Mouse (Mus musculus): Measurements from ENCODE around the gene Epn2. TPM values are rescaled to one million over a fixed set of nuclear protein-coding genes. Genes with fewer than 3 reads are reported as not detected.
A peak's percentile ranks its signal among the peaks of the same experiment; 100 is the strongest.

The Epn2 gene
- 35.2 and 38.7 TPM in 2 replicates for total RNA-seq (2021)
- long read RNA-seq, experiment 1, full-length matches to known transcripts: 12 of 25 reads
- long read RNA-seq, experiment 1, partial matches to known transcripts: 3 of 25 reads
- long read RNA-seq, experiment 1, other reads (novel, unspliced or antisense): 10 of 25 reads
- long read RNA-seq, experiment 2, full-length matches to known transcripts: 6 of 23 reads
- long read RNA-seq, experiment 2, partial matches to known transcripts: 8 of 23 reads
- long read RNA-seq, experiment 2, other reads (novel, unspliced or antisense): 9 of 23 reads

- peak; percentile 90 for DNase-seq
Observed at GRCm38 (mm10) chr11:61578983-61579877, at the start of gene Epn2. Gene Epn2, minus strand, starts transcription at chr11:61579687.

DNA sequence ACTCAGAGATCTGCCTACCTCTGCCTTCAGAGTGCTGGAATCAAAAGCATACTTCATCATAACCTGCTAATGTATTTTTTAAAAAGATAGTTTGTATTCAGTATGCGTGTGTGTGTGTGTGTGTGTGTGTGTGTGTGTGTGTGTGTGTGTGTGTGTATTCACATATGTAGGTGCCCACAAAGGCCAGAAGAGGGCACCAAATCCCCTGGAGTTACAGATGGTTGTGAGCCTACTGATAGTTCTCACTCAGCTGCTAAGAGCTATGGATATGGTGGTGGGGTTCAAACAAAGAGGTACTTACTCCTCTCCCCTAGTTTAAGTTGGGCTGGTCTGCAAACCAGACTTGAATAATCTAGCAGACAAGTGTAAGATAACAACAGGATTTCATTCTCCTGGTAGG lies 47.0 kb upstream of the Epn2 start:
- DNase-seq: no peak

DNA sequence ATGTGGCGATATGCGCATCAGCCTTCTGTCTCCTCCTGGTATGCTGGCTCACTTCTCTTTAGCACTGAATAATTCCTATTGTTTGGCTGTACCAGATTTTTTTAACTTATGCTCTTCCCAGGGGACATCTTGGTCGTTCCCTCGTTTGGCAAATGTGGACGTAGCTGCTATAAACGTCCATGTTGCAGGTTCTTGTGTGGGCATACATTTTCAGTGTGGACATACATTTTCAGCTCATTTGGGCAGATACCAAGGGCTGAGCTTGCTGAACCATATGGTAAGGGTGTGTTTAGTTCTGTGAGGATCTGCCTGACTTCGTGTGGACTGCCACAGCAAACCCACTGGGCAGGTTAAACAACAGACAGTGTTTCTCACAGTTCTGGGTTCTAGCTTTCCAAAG lies 45.6 kb upstream of the Epn2 start:
- no peak for DNase-seq

GRCm38 (mm10) chr11:61620762-61621161 lies 41.3 kb upstream of the Epn2 start:
- DNase-seq: no peak

GRCm38 (mm10) chr11:61620254-61620670 lies 40.8 kb upstream of the Epn2 start:
- peak; percentile 90 for DNase-seq

DNA sequence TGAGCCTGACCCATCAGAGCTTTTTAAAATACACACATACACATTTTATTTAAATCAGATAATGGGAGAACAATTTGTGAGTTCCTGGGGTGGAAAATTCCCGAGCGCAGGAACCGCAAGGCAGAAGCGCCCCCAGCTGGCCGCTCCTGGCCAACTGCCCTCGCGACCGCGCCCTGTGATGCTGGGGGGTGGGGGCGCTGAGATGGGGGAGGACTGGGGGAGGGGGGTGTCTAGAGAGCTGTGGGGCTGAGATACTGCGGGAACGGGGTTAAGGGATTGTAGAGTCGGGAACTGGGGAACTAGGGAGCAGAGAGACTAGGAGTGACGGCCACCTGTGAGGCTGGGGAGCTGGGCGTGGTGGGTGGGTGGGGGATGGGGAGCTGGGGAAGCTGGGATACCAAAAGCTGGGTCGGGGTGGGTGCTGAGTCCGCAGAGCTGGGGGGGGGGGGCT lies 40.3 kb upstream of the Epn2 start:
- DNase-seq: peak; percentile 81

- DNase-seq: no peak
Observed at GRCm38 (mm10) chr11:61619356-61619755, 39.9 kb upstream of the Epn2 start.

DNA sequence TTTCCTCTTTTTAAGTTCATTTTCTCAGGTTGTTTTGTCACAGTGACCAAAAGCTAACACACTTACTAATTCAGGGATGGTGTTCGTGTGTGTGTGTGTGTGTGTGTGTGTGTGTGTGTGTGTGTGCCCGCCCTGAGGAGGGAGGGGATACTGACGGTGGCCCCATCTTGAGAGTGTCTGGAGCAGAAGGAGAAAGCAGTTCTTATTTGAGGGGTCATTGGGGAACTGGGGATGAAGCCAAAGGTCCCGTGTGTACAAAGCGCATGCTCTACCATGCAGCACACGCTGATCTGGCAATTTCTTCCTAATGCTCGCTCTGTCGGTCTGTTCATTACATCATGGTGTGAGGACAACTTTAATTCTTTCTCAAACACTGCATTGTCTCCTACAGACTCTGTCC lies 39.1 kb upstream of the Epn2 start:
- DNase-seq: no peak

- no peak for DNase-seq
Observed at GRCm38 (mm10) chr11:61618131-61618530, 38.6 kb upstream of the Epn2 start.

DNA sequence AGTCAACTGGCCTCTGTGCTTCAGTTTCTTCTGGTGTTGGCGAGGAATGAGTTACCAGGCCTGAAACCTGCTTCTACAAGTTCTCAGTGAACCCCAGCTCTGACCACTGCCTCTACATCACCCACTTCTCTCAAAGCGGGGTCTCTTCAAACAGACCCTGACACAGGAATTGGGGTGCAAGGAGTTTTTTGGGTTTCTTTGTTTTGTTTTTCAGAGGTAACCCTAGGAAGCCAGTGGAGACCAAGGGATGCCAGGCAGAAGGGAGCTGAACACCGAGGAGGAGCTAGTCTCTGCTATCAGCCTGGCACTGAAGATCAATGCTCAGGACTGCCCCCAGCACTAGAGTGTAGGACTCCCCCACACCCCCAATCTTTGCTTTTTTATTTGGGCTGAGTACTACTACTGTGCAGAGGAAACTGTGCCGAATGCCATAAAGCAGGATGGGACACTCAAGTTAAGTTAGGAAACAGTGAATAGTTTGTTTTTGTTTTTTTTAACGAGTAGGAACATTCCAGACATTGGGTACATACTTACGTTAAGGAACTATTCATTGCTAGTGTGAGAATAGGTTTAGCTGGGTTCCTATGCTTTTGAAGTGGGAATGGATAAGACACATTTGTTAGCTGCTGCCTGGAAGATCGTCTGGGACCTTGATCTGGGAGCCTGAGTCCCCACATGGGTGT lies 37.9 kb upstream of the Epn2 start:
- no peak for DNase-seq

DNA sequence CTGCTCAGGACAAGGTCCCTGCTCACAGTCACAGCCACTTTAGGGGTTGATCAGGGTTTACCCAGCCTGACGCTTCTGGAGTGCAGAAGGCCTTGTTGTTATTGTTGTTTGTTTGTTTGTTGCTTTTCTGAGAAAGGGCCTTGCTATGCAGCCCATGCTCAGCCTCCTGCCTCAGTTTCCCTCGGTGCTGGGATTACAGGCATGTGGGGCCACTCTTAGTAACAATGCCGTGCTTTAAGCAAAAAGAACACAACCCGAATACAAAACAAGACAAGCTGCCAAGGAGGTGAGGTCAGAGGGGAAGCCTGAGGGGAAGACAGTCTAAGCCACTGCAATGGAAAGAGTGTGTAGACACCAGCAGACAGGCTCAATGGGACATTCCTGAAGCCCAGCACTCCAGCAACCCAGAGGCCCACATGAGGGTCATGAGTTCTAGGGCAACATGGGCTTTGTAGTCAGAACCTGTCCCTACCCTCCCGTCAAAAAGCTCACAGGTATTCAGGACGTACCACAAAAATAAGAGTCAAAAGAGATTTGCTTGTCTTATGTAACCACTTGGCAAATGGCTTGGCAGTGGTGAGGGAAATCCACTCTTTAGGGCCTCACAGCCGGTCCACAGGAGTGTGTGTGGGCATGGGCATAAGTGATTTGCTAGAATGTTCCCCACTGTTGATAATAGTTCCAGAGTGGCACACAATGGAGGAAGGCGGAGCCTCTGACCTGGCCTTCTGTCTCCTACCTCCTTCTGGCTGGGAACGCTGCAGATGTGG lies 37.2 kb upstream of the Epn2 start:
- DNase-seq: no peak

DNA sequence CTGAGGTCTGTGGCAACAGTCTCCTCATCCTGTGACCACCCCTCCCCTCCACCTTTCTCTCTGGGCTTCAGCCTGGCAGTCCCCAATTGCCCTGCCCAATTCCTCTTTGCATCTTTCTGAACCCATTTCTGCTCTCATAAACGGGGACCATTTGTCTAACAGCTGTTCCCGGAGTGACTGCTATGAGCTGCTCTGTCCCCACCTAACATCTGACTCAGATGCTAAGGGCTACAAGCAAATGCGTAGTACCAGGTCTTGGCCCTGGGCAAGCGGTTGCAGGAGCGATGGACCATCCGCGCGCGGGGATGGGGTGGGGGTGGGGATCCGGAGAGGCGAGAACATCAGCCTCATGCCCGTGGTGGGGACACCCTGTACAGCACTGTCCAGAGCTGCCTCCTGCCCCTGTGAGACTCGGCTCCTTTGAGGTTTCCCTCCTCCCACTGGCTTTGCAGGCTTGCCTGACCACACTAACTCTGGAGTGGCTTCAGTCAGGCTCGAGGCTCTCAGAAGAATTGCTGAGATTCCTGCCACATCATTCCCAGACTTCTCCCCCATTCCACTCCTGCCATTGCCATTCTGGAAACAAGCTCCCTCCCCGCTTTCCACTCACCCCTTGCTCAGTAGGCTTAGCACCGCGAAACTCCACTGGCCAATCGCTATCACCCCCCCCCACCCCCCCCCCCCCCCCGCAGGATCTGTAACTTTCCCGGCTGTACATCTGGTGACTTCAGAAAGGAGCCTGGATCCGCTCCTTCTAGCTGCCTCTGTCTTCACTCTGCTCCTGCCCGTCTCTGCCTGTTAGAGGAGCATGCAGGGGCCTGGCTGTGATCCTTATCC lies 36.4 kb upstream of the Epn2 start:
- DNase-seq: peak; percentile 42

- no peak for DNase-seq
Observed at GRCm38 (mm10) chr11:61614401-61614800, 34.9 kb upstream of the Epn2 start.

GRCm38 (mm10) chr11:61612116-61612635 lies 32.7 kb upstream of the Epn2 start:
- no peak for DNase-seq

DNA sequence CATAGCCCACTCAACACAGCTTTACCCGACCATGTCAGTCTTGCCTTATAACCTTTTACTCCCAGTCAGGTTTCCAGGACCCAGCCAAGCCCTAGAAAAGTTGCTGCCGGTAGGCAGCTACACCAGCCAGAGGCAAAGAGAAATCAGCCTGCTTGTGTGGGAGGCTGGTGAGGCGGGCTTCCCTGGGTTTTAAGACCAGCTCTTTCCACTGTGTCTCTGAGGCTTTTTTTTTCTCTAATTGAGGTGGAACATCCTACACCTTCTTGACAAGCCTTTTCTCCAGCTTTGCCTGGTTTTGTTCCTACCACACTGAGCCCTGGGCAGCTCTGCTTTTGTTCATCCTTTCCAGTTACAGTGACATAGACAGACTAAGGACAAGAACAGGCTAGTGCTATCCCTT lies 31.7 kb upstream of the Epn2 start:
- DNase-seq: no peak

DNA sequence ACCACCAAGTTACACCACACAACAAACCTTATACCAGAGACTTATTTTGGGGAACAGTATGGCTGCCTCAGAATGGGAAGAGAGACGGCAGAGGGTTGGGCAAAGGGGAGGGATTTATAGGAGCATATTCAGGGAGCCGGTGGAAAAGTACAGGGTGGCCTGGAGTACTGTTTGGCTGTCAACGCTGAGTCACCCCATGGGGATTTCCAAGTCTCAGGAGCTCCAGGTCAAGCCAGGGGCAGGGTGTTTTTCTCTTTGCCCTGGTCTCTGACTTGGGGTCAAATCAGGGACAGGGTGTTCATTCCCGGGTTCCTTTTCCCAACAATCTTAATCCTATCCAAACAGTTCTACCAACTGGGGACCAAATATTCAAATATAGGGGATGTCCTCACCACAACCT lies 28.6 kb upstream of the Epn2 start:
- DNase-seq: peak; percentile 58

GRCm38 (mm10) chr11:61602705-61603104 lies 23.2 kb upstream of the Epn2 start:
- DNase-seq: no peak

- no peak for DNase-seq
Observed at GRCm38 (mm10) chr11:61601465-61601864, 22.0 kb upstream of the Epn2 start.

DNA sequence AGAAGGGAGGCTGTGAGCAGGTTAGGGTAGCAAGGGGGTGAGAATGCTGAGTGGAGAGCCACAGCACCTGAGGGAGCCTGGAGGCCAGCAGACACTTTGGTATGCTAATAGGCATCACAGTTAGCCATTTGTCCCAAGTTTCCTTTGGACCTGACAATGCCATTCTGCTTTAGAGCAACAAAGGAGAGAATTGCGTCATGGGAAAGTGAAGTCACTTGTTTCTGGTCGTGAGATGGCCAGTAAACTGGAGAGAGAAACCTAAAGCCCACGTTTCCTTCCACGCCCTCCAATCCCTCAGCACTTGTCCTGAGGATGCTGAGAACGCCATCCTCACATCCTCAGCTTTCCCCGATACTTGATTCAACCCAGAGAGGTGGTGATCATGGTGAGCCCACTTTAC lies 18.9 kb upstream of the Epn2 start:
- DNase-seq: no peak

DNA sequence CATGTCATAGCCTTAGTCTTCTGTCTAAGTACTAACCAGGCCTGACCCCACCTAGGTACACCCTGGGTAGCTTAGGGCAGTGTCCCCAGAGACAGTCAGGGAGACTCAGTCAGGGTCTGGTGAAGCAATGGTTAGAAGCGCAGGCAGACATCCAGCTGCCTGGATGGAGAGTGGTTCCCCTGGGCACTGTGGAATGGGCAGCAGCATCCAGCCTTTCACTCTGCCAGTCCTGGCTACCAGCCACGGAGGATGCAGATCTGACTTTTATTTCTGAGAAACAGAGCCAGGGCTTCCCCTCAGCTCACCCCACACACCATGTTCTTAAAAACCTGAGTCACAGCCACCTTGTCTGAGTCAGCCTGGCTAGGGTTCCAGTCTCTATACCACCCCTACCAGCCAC lies 18.0 kb upstream of the Epn2 start:
- peak; percentile 76 for DNase-seq

- DNase-seq: no peak
Observed at GRCm38 (mm10) chr11:61593069-61593468, 13.6 kb upstream of the Epn2 start.
